Mouse (Mus musculus) cerebellum, adult 2 months (tissue): ENCODE data around the gene Megf11. TPM values are rescaled to one million over a fixed set of nuclear protein-coding genes. Genes with fewer than 3 reads are reported as not detected.

Experiments
- DNase-seq, 2 experiments: peaks; one replicate each; pipeline ENCODE4 v3.0.0; 2021
- H3K27ac ChIP-seq: fragments of 200-500 bp; 2 replicates; pipeline ENCODE4 v1.5.1; 2012; ENCODE audit warnings: low read length, control low read depth, inconsistent platforms; ENCODE audit not compliant: insufficient read depth
- H3K27me3 ChIP-seq: fragments of 200-500 bp; 2 replicates; pipeline ENCODE4 v1.6.1; 2012; ENCODE audit warnings: inconsistent platforms, mild to moderate bottlenecking, low read length, moderate library complexity; ENCODE audit not compliant: control insufficient read depth, insufficient read depth
- H3K4me1 ChIP-seq: fragments of 200-500 bp; 2 replicates; pipeline ENCODE4 v1.6.1; 2011; ENCODE audit warnings: low read length; ENCODE audit not compliant: control insufficient read depth, insufficient read depth
- H3K4me3 ChIP-seq: fragments of 200-500 bp; replicated peaks from 2 replicates; pipeline ENCODE3; 2011; ENCODE audit warnings: mild to moderate bottlenecking, low read depth, low read length, control low read depth; ENCODE audit not compliant: insufficient read depth
- CTCF ChIP-seq: fragments of 200-500 bp; IDR thresholded peaks from 2 replicates; pipeline ENCODE4 v1.5.1; 2011; ENCODE audit warnings: low read depth, mild to moderate bottlenecking, control low read depth, low read length, moderate library complexity, borderline replicate concordance; ENCODE audit not compliant: insufficient read depth
- POLR2A ChIP-seq: fragments of 200-500 bp; IDR thresholded peaks from 2 replicates; pipeline ENCODE4 v1.6.1; 2011; ENCODE audit warnings: low read length, control low read depth, borderline replicate concordance; ENCODE audit not compliant: insufficient read depth
- WGBS: fragments of 180-500 bp; shearing (Covaris S2); methylation state at CpG from one replicate; pipeline ENCODE4 v1.1.7; 2018; 5-methylcytosine and 5-hydroxymethylcytosine counted together
- polyA plus RNA-seq: library from polyadenylated mRNA; depleted of rRNA; stranded (reverse); fragments of >200 nt; gene quantifications from 2 replicates; pipeline ENCODE4 v1.2.3, GENCODE M21; 2012

Megf11 gene
- polyA plus RNA-seq, 1 experiment = 66.9 TPM

- DNase-seq = no peak
- no peak overlapping the region for H3K4me3 ChIP-seq
- H3K27me3 ChIP-seq = no peaks in the 10 kb centered on the region
- TF ChIP-seq POLR2A = no peak
- no peak for TF ChIP-seq CTCF
- WGBS = 61% methylated on average over 2 of the region's 2 CpGs
- H3K4me1 ChIP-seq = no peaks in the 10 kb centered on the region; the same call in 1 of the 2 replicates
- H3K27ac ChIP-seq = no peak overlapping the region
Measured at GRCm38 (mm10) chr9:64376380-64376779, 9.0 kb upstream of the Megf11 start.

GRCm38 (mm10) chr9:64383021-64383788 is 2.2 kb upstream of the Megf11 start:
- TF ChIP-seq POLR2A (no peak), CTCF (no peak)
- Histone ChIP-seq H3K27ac (no peak overlapping the region), H3K27me3 (no peaks in the 10 kb centered on the region), H3K4me1 (peaks cover 16% of the 10 kb centered on the region), H3K4me3 (no peak overlapping the region)
- DNase-seq = no peak
- 69% methylated on average over 10 of the region's 10 CpGs for WGBS

GRCm38 (mm10) chr9:64386466-64387211 is 1.2 kb downstream of the Megf11 start:
- TF ChIP-seq POLR2A = no peak
- 0 out of 2 replicates have a peak, but pooled peaks have one; percentile 26 for TF ChIP-seq CTCF
- H3K27me3 ChIP-seq = no peaks in the 10 kb centered on the region
- DNase-seq = peak; percentile 90 to 92

GRCm38 (mm10) chr9:64389576-64390292 is 4.3 kb downstream of the Megf11 start:
- H3K27ac ChIP-seq = no peak overlapping the region
- TF ChIP-seq POLR2A (no peak), CTCF (no peak)
- no peaks in the 10 kb centered on the region for H3K27me3 ChIP-seq
- no peak overlapping the region for H3K4me3 ChIP-seq
- no peak for DNase-seq
- peaks cover 26% of the 10 kb centered on the region for H3K4me1 ChIP-seq
- 49% methylated on average over 7 of the region's 7 CpGs for WGBS

More at GRCm38 (mm10) chr9:64386466-64387211, 1.2 kb downstream of the Megf11 start:
- under 1% methylated on average over 45 of the region's 45 CpGs for WGBS
- Histone ChIP-seq H3K4me1 (peaks cover 27% of the 10 kb centered on the region), H3K27ac (peak overlapping the region; percentile 97), H3K4me3 (peak overlapping the region; percentile 92)

- Histone ChIP-seq H3K27ac (no peak overlapping the region), H3K4me1 (peaks cover 36% of the 10 kb centered on the region), H3K27me3 (no peaks in the 10 kb centered on the region), H3K4me3 (no peak overlapping the region)
- TF ChIP-seq POLR2A (no peak), CTCF (peak; percentile 69)
- DNase-seq = peak; percentile 74 to 78
- WGBS = 61% methylated on average over 5 of the region's 5 CpGs
Measured at GRCm38 (mm10) chr9:64393914-64394596, 8.6 kb downstream of the Megf11 start.

GRCm38 (mm10) chr9:64395238-64395920 is 10.0 kb downstream of the Megf11 start:
- peaks cover 42% of the 10 kb centered on the region for H3K4me1 ChIP-seq
- 32% methylated on average over 7 of the region's 7 CpGs for WGBS
- H3K4me3 ChIP-seq = no peak overlapping the region
- H3K27me3 ChIP-seq = no peaks in the 10 kb centered on the region
- no peak overlapping the region for H3K27ac ChIP-seq
- peak in 1 of 2 experiments; percentile 36 for DNase-seq
- TF ChIP-seq POLR2A (no peak), CTCF (no peak)
